Mouse (Mus musculus) frontal cortex, postnatal 10 days (tissue): ENCODE measurements around the gene Mitd1.

Experiments
- DNase-seq, 2 experiments: peaks; one replicate each; pipeline ENCODE4 v3.0.0; 2022; ENCODE audit warnings: low spot score in 2 of 2, mixed read lengths in 1 of 2

Mitd1 gene

GRCm38 (mm10) chr1:37867684-37868322 lies 22.4 kb downstream of the Mitd1 start:
- DNase-seq, result no peak

DNA sequence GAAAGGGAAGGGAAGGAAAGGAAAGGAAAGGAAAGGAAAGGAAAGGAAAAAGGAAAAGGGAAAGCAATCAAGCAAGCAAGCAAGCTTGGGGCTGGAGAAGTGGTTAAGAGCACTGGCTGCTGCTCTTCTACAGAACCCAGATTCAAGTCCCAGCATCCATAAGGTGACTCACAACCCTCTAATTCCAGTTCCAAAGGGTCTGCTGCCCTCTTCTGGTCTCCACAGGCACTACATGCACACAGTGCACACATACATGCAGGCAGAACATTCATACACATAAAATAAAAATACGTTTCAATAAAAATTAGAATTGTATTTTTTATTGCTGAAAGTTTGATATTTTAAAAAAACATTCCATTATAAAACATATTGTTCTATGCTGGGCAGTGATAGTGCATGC lies 23.2 kb downstream of the Mitd1 start:
- DNase-seq, result no peak

- DNase-seq, result no peak
These were observed 23.9 kb downstream of the Mitd1 start, which contains the start of gene Tsga10 for GRCm38 (mm10) chr1:37866286-37866685. Gene Tsga10 (minus strand): TSS chr1:37866429.

GRCm38 (mm10) chr1:37865401-37866215 lies 24.6 kb downstream of the Mitd1 start:
- no peak for DNase-seq

- peak; percentile 99 for DNase-seq
These were observed 25.5 kb downstream of the Mitd1 start for GRCm38 (mm10) chr1:37864511-37865400.

DNA sequence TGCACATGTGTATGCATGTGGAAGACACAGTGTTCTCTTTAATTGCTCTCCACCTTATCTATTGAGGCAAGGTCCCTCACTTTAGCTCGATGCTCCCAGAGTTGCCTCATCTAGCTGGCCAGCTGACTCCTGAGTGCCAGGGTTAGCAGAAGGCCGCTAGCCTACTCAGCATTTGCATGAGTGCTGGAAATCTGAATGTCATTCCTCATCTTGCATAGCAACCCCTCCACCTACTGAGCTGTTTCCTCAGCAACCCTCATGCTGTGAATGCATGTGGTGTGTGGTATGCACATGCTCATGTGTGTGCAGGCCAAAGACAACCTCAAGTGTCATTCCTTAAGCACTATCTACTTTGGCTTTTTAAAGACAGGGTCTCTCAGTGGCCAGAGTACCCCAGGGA lies 39.5 kb downstream of the Mitd1 start:
- DNase-seq, result no peak

DNA sequence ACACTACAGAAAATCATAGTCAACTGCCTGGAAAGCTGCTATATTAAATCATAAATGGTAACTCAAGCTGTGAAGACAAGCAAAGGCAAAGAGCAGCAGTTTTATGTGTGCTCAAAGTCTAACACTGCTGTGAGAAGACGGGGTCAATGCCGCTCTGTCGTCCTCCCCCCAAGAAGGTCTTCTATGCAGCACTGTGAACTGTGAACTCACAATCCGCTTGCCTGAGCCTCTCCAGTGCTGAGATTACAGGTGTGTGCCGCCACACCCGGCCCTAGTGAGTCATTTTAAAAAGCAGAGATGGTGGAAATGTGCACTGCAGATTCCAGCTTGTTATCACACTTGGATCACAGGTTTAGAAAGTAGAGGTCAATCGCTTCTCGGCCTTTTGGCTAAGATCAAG lies 43.3 kb downstream of the Mitd1 start:
- no peak for DNase-seq

DNA sequence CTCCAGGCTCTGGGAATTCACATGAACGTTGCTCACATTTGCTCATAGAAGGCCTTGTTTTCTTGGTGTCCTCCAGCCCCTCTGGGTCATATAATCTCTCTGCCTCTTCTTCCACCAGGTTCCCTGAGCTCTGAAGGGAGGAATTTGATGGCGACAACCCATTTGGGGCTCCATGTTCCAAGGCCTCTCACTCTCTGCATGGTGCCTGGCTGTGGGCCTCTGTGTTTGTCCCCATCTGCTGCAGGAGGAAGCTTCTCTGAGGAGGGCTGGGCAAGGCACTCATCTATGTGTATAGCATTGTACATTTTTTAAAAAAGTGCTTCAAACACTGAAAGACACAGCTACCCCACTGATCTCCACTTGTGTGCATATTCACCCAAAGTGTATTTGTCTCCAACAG lies 58.5 kb downstream of the Mitd1 start:
- DNase-seq, result no peak
